Mouse (Mus musculus): ENCODE measurements around the gene Rpp14. TPM values are rescaled to one million over a fixed set of nuclear protein-coding genes. Genes with fewer than 3 reads are reported as not detected.

Rpp14 gene
- polyA plus RNA-seq, 1 experiment, result 33.7 TPM

- no peak for TF ChIP-seq FOSL1 (IDR thresholded peaks at IDR 0.05; ENCODE audit: insufficient read depth, low read length, poor library complexity, severe bottlenecking)
- Histone ChIP-seq H3K79me3 (ENCODE audit: low read depth) (no peaks in the 10 kb centered on the region), H3K27me3 (ENCODE audit: control insufficient read depth, insufficient read depth, insufficient read length) (no peaks in the 10 kb centered on the region), H3K36me3 (ENCODE audit: control insufficient read depth, insufficient read depth) (no peaks in the 10 kb centered on the region), H3ac (ENCODE audit: control insufficient read depth, insufficient read length, low read depth) (no peak overlapping the region), H3K79me2 (ENCODE audit: control insufficient read depth, insufficient read depth) (no peaks in the 10 kb centered on the region), H3K4me3 (ENCODE audit: insufficient read depth, poor library complexity, severe bottlenecking) (no peak overlapping the region)
Measured at GRCm38 (mm10) chr14:8049334-8049733, 30.8 kb upstream of the Rpp14 start.

DNA sequence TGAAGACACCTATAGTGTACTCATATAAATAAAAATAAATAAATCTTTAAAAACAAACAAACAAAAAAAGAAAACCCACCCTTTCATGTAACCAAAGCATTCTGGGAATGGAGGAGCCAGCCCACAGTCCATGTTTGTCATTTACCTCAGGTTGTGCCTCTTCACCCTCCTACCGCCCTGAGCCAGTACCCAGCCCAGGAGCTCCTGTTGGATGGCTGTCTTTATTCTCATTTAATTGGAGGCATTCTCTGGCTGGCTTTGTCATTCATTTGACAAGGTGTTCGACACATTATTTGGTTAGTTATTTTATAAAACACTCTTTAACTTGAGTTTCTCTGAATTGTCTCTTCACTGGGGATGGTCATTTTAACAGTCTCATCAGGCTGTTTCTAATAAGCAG, 28.3 kb upstream of the Rpp14 start:
- H3K79me3 ChIP-seq (ENCODE audit: low read depth), result no peaks in the 10 kb centered on the region
- no peaks in the 10 kb centered on the region for H3K36me3 ChIP-seq (ENCODE audit: control insufficient read depth, insufficient read depth)
- no peak overlapping the region for H3K4me3 ChIP-seq (ENCODE audit: insufficient read depth, poor library complexity, severe bottlenecking)
- TF ChIP-seq CTCF (IDR thresholded peaks at IDR 0.05; ENCODE audit: control insufficient read depth, insufficient read depth, insufficient read length) (no peak), MYOG (IDR thresholded peaks at IDR 0.05; ENCODE audit: control insufficient read depth, extremely low read depth, insufficient read length) (no peak), MYOD1 (IDR thresholded peaks at IDR 0.05; ENCODE audit: control insufficient read depth, insufficient read length, low read depth) (no peak), MAX (IDR thresholded peaks at IDR 0.05) (no peak), USF1 (IDR thresholded peaks at IDR 0.05; ENCODE audit: low read depth) (no peak), FOSL1 (IDR thresholded peaks at IDR 0.05; ENCODE audit: insufficient read depth, low read length, poor library complexity, severe bottlenecking) (no peak), CEBPB (IDR thresholded peaks at IDR 0.05; ENCODE audit: low read depth) (no peak)
- no peaks in the 10 kb centered on the region for H3K79me2 ChIP-seq (ENCODE audit: control insufficient read depth, insufficient read depth)
- H3ac ChIP-seq (ENCODE audit: control insufficient read depth, insufficient read length, low read depth), result no peak overlapping the region
- no peaks in the 10 kb centered on the region for H3K27me3 ChIP-seq (ENCODE audit: control insufficient read depth, insufficient read depth, insufficient read length)

DNA sequence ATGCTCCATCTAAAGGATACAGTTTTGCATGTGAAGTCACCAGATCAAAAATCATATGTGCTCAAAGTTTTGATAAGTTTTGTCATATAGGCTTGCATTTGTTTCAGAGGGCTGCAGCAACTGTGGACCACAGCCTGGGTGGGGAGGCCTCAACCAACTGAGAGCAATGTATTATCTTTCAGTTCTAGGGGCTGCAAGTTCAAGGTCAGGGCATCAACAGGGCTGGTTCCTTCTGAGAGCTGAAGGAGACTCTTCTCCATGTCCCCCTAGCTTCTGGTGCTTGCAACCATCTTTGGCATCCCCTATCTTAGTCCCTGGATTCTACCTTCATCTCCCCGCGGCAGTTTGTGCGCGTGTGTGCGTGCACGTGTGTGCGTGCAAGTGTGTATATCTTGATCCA, 27.5 kb upstream of the Rpp14 start:
- no peak overlapping the region for H3K4me3 ChIP-seq (ENCODE audit: insufficient read depth, poor library complexity, severe bottlenecking)
- no peaks in the 10 kb centered on the region for H3K79me2 ChIP-seq (ENCODE audit: control insufficient read depth, insufficient read depth)
- H3K79me3 ChIP-seq (ENCODE audit: low read depth), result no peaks in the 10 kb centered on the region
- H3K36me3 ChIP-seq (ENCODE audit: control insufficient read depth, insufficient read depth), result no peaks in the 10 kb centered on the region
- H3ac ChIP-seq (ENCODE audit: control insufficient read depth, insufficient read length, low read depth), result no peak overlapping the region
- TF ChIP-seq CEBPB (IDR thresholded peaks at IDR 0.05; ENCODE audit: low read depth) (no peak), USF1 (IDR thresholded peaks at IDR 0.05; ENCODE audit: low read depth) (no peak), CTCF (IDR thresholded peaks at IDR 0.05; ENCODE audit: control insufficient read depth, insufficient read depth, insufficient read length) (no peak), MYOG (IDR thresholded peaks at IDR 0.05; ENCODE audit: control insufficient read depth, extremely low read depth, insufficient read length) (no peak), MYOD1 (IDR thresholded peaks at IDR 0.05; ENCODE audit: control insufficient read depth, insufficient read length, low read depth) (no peak), FOSL1 (IDR thresholded peaks at IDR 0.05; ENCODE audit: insufficient read depth, low read length, poor library complexity, severe bottlenecking) (no peak), MAX (IDR thresholded peaks at IDR 0.05) (no peak)
- H3K27me3 ChIP-seq (ENCODE audit: control insufficient read depth, insufficient read depth, insufficient read length), result no peaks in the 10 kb centered on the region

- no peak overlapping the region for H3K4me3 ChIP-seq (ENCODE audit: insufficient read depth, poor library complexity, severe bottlenecking)
- H3ac ChIP-seq (ENCODE audit: control insufficient read depth, insufficient read length, low read depth), result no peak overlapping the region
- TF ChIP-seq USF1 (IDR thresholded peaks at IDR 0.05; ENCODE audit: low read depth), result no peak
- no peaks in the 10 kb centered on the region for H3K79me2 ChIP-seq (ENCODE audit: control insufficient read depth, insufficient read depth)
- no peaks in the 10 kb centered on the region for H3K36me3 ChIP-seq (ENCODE audit: control insufficient read depth, insufficient read depth)
- H3K27me3 ChIP-seq (ENCODE audit: control insufficient read depth, insufficient read depth, insufficient read length), result no peaks in the 10 kb centered on the region
- no peaks in the 10 kb centered on the region for H3K79me3 ChIP-seq (ENCODE audit: low read depth)
Measured at GRCm38 (mm10) chr14:8054310-8055102, 25.7 kb upstream of the Rpp14 start.

DNA sequence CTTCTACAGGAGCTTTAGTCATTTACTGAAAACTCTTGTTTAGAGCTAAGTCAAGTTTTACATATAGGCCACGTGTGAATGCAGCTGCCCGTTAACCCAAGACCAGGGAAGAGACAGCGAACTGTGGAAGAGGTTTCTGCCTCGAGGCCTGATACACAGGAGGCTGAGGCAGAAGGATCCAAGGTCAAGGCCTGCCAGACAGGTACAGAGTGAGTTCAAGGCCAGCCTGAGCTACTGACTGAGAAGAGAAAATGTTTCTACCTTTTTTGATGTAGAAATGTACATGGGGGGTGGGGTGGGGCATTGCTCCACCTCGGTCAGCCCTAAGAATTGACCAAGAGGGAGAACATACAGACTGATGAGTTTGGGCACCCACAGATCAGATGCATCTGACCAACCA, 24.1 kb upstream of the Rpp14 start:
- TF ChIP-seq MYOD1 (IDR thresholded peaks at IDR 0.05; ENCODE audit: control insufficient read depth, insufficient read length, low read depth), result no peak
- H3ac ChIP-seq (ENCODE audit: control insufficient read depth, insufficient read length, low read depth), result no peak overlapping the region
- H3K79me2 ChIP-seq (ENCODE audit: control insufficient read depth, insufficient read depth), result no peaks in the 10 kb centered on the region
- no peaks in the 10 kb centered on the region for H3K27me3 ChIP-seq (ENCODE audit: control insufficient read depth, insufficient read depth, insufficient read length)
- no peaks in the 10 kb centered on the region for H3K79me3 ChIP-seq (ENCODE audit: low read depth)
- no peaks in the 10 kb centered on the region for H3K36me3 ChIP-seq (ENCODE audit: control insufficient read depth, insufficient read depth)
- H3K4me3 ChIP-seq (ENCODE audit: insufficient read depth, poor library complexity, severe bottlenecking), result no peak overlapping the region

- Histone ChIP-seq H3K36me3 (ENCODE audit: control insufficient read depth, insufficient read depth) (no peaks in the 10 kb centered on the region), H3K79me3 (ENCODE audit: low read depth) (no peaks in the 10 kb centered on the region), H3K4me3 (ENCODE audit: insufficient read depth, poor library complexity, severe bottlenecking) (no peak overlapping the region), H3ac (ENCODE audit: control insufficient read depth, insufficient read length, low read depth) (no peak overlapping the region), H3K79me2 (ENCODE audit: control insufficient read depth, insufficient read depth) (no peaks in the 10 kb centered on the region), H3K27me3 (ENCODE audit: control insufficient read depth, insufficient read depth, insufficient read length) (no peaks in the 10 kb centered on the region)
- no peak for TF ChIP-seq MYOG (IDR thresholded peaks at IDR 0.05; ENCODE audit: control insufficient read depth, extremely low read depth, insufficient read length)
- TF ChIP-seq USF1 (IDR thresholded peaks at IDR 0.05; ENCODE audit: low read depth), result no peak
- TF ChIP-seq MYOD1 (IDR thresholded peaks at IDR 0.05; ENCODE audit: control insufficient read depth, insufficient read length, low read depth), result no peak
- no peak for TF ChIP-seq FOSL1 (IDR thresholded peaks at IDR 0.05; ENCODE audit: insufficient read depth, low read length, poor library complexity, severe bottlenecking)
- no peak for TF ChIP-seq CTCF (IDR thresholded peaks at IDR 0.05; ENCODE audit: control insufficient read depth, insufficient read depth, insufficient read length)
Measured at GRCm38 (mm10) chr14:8059938-8060337, 20.2 kb upstream of the Rpp14 start.

Data from C2C12 (cell line).